Mouse (Mus musculus): ENCODE data around the gene Gimap8. TPM values are rescaled to one million over a fixed set of nuclear protein-coding genes. Genes with fewer than 3 reads are reported as not detected.
A peak's percentile ranks its signal among the peaks of the same experiment; 100 is the strongest.
"Not testable (repeated sequence)": the region's sequence is repeated elsewhere in the genome, so short reads cannot be mapped to it uniquely, and the experiment has no call there.

The Gimap8 gene
- total RNA-seq, 1 experiment from 2014 or later = 134 TPM

DNA sequence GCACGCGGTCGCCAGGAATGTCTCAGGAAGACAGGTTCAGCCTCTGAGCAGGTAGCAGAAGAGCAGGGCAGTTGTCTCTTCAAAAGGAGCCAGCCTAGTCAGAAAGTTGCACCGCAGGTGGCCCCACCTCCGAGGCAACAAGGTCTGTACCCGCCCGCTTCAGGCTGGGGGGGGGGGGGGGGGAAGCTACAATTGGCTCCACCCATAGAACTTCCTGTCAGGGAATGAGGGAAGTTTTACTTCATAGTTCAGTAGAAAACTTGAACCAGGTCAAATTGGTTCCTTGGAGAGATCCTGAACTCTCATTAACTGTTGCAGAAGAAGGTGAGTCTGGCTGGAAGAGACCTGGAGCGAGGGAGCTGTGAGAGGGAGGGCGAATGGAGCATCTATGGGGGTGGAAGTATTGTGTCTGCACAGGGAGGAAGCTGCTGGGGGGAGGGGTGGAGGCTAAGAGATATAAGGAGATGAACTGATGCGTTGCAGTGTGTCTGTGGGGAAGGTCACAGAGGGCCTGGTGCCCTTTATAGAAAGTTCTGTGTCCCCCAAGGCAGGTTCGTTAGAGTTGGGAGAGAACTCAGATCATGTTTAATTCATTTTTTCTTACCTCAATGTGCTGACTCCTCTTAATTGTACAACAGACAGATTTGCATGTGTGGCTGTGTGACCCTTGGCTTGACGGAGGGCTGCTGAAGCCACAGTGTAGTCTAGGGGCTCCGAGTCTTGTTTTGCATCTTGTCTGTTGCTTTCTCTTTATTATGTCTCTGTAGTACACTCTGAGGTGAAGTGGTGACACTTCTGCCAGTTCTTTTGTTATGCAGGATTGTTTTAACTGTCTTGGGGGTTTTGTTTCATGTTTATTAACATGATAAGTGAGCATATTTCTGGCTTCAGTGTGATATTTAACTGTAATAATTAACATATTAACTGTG lies 29.2 kb downstream of the Gimap8 start, which contains the start of gene Gimap9:
TSS of gene Gimap9 (plus strand) at position 199 of the 929 bp plus-strand sequence.
- peak; percentile 51 for ATAC-seq (replicated peaks; ENCODE audit: insufficient number of reproducible peaks, low FRiP score, low TSS enrichment, poor library complexity, severe bottlenecking)

DNA sequence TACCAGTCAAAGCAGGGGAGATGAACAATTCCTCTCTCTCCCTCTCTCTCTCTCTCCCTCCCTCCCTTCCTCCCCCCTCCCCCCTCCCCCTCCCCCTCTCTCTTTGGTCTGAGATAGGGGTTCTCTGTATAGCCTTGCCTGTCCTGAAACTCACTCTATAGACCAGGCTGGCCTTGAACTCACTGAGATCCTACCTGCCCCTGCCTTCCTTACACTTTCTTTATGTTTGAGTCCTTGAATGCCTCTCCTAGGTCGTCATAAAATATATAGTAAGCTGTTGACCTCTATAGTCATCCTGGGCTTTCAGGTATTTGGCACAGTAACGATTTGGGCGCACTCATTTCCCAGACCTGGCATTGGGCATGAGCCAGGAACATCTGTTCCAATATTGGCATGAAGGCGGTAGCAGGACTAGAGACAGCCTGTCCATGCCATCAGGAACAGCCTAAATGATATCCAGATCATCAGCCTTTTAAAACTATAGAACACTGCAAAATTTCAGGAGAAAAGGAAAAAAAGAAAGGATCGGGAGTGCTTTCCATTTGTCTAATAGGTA lies 29.9 kb downstream of the Gimap8 start:
- ATAC-seq (replicated peaks; ENCODE audit: insufficient number of reproducible peaks, low FRiP score, low TSS enrichment, poor library complexity, severe bottlenecking) = no peak

DNA sequence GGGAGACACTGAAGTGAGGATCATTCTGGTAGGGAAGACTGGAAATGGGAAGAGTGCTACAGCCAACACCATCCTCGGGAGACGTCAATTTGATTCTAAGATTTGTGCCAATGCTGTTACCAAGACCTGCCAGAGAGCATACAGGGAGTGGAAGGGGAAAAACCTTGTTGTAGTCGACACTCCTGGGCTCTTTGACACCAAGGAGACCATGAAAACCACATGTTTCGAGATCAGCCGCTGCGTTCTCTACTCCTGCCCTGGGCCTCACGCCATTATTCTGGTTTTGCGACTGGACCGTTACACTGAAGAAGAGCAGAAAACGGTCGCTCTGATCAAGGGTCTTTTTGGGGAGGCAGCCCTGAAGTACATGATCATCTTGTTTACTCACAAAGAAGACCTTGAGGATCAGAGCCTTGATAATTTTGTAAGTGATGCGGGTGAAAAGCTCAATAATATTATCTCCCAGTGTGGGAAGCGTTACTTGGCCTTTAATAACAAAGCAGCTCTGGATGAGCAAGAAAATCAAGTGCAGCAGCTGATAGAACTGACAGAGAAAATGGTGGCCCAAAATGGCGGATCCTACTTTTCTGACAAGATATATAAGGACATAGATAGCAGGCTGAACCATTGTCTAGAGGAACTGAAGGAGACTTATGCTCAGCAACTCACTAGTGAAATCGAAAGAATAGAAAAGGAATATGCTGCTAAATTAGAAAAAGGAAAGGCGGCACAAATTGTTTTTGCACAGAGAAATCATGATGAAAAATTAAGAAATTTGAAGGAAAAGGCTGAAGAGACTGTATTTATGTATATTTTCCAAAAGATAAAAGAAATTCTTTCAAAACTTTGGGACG lies 30.7 kb downstream of the Gimap8 start:
- ATAC-seq (replicated peaks; ENCODE audit: insufficient number of reproducible peaks, low FRiP score, low TSS enrichment, poor library complexity, severe bottlenecking) = no peak

GRCm38 (mm10) chr6:48678391-48678790 lies 31.4 kb downstream of the Gimap8 start:
- ATAC-seq (replicated peaks; ENCODE audit: insufficient number of reproducible peaks, low FRiP score, low TSS enrichment, poor library complexity, severe bottlenecking) = no peak

DNA sequence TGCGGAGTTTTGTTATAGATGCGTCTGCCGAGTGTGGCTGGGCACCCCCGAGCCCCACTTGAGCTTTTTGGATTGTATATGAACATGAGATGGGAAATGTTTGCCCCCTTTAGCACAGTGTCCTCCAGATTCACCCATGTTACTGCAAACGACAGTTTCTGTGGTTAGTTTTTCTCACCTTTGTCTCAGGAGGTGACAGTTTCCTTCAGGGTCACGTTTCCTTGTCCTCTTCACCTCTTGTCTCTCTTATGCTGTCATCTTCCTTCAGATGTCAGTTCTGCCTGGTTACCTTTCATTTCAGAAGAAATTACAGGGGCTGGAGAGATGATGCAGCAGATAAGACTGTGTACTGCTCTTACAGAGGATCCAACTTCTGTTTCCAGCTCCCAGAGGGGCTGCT lies 32.7 kb downstream of the Gimap8 start:
- ATAC-seq (replicated peaks; ENCODE audit: insufficient number of reproducible peaks, low FRiP score, low TSS enrichment, poor library complexity, severe bottlenecking) = no peak

DNA sequence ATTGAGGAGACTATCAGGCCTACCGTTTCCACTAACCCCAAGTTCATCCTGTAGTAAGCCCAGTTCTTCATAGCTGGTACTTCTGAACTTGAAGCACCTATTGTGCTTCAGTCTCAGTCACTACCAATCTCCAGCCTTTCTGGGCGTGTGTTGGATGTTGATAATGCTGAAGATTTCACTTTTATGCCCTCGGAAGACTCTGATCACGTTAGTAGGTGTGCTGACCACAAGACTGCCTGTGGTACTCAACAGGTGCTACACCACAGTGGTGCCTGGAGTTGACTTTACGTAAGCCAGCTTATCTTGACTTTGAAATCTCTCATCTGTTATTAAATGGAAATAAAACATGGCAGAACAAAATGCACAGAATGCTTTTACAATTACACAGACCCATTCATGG lies 33.4 kb downstream of the Gimap8 start:
- no peak for ATAC-seq (replicated peaks; ENCODE audit: insufficient number of reproducible peaks, low FRiP score, low TSS enrichment, poor library complexity, severe bottlenecking)

- no peak for ATAC-seq (replicated peaks; ENCODE audit: insufficient number of reproducible peaks, low FRiP score, low TSS enrichment, poor library complexity, severe bottlenecking)
Measured at GRCm38 (mm10) chr6:48681472-48682090, 34.5 kb downstream of the Gimap8 start.

DNA sequence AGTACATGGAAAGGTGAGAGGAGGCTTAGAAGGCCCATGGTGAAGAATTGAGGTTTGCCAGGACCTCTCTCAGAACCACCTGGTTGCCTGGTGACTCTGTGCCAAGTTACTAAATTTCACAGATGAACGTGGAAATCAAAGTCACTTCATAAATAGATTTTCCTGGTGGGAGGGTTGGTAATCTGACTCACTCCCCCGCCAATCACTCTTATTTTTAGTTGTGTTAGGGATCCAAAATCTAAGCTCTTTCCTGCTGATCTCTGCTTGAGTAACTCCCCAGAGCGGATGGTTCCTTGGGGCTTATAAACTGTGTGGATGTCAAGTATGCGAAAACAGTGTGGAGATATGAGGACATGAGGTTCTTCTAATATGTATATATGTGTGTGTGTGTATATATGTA lies 35.2 kb downstream of the Gimap8 start:
- ATAC-seq (replicated peaks; ENCODE audit: insufficient number of reproducible peaks, low FRiP score, low TSS enrichment, poor library complexity, severe bottlenecking) = no peak

DNA sequence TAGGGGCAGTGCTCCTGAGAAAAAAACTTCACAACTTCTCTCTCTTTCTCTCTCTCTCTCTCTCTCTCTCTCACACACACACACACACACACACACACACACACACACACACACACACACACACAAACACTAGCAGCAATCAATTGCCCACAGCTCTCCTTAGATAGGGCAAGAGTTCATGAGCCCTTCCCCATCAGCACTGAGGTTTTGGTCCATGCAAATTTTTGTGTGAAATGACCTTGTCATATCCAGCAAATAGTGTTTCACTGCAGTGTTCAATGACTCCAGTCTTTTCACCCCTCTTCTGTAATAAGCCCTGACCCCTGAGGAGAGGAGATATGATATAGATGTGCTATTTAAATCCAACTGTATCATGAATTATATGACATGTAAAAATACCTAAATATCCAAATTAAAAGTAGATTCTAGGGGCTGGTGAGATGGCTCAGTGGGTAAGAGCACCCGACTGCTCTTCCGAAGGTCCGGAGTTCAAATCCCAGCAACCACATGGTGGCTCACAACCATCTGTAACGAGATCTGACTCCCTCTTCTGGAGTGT lies 36.3 kb downstream of the Gimap8 start:
- ATAC-seq (replicated peaks; ENCODE audit: insufficient number of reproducible peaks, low FRiP score, low TSS enrichment, poor library complexity, severe bottlenecking) = not testable (repeated sequence)

GRCm38 (mm10) chr6:48684319-48684718 lies 37.3 kb downstream of the Gimap8 start, which contains the start of gene Gimap4:
Gene Gimap4 (plus strand): TSS chr6:48684549.
- no peak for ATAC-seq (replicated peaks; ENCODE audit: insufficient number of reproducible peaks, low FRiP score, low TSS enrichment, poor library complexity, severe bottlenecking)

- ATAC-seq (replicated peaks; ENCODE audit: insufficient number of reproducible peaks, low FRiP score, low TSS enrichment, poor library complexity, severe bottlenecking) = no peak
Measured at GRCm38 (mm10) chr6:48684806-48685205, 37.8 kb downstream of the Gimap8 start.

DNA sequence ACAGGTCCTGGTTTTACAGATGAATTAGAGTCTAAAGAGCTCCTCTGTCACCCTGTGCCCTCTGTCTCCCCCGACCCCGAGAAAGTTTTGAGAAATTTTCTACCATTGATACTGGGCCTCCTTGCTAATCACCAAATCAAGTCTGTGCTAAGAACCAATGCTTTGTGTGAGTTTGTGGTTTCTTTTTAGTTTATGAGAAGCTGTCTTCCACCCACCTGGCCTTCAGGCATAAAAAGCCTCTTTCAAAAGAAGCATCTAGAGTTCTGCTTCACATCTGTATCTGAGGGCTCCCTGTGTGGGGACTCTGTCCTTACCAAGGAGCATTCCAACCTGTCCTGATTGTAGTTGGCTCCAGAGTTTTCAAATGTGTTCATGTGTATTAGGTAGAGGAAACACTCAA lies 38.2 kb downstream of the Gimap8 start:
- no peak for ATAC-seq (replicated peaks; ENCODE audit: insufficient number of reproducible peaks, low FRiP score, low TSS enrichment, poor library complexity, severe bottlenecking)

DNA sequence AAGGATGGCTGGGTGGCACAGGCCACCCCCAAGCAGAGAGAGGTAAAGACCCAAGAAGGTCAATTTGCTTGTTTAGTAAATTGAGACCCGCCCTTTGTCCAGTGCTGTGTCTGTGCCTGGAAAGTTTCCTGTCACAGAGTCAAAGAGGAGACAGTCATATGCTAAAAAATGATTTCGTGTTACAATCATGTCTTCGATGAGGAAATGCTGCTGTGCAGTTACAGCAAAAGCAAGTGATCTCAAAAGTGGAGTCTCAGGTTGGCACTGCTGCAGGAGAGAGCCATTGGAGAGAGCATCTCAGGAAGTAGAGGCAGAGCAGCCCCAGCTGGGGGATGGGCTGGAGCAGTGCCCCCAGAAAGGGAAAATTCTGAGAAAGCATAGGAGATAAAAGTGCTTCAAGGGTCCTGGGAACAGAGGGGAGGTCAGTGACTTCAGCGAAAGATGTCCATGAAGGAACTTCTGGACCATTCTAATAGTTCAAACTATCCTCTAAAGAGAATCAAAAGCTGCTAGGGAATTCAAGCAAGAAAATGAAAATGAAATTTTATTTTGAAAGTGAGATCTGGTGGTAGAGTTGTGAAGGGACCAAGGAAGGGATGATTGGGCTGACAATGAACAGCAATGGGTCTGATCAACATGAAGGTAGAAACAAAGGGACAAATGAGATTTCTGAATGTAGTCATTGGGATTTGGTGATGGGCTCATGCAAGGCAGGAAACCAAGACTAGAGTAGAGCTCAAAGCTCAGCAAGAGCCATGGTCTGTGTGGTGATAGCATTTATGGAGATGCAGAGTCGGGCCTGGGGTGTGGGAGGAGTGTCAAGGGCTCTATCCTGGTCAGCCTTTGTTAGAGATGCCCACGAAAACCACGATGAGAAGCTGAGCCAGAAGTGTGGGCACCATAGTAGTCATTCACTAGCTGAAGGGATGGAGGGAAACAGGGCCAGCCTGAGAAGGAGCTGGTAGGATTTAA lies 38.9 kb downstream of the Gimap8 start:
- ATAC-seq (replicated peaks; ENCODE audit: insufficient number of reproducible peaks, low FRiP score, low TSS enrichment, poor library complexity, severe bottlenecking) = no peak

- peak; percentile 52 for ATAC-seq (replicated peaks; ENCODE audit: insufficient number of reproducible peaks, low FRiP score, low TSS enrichment, poor library complexity, severe bottlenecking)
Measured at GRCm38 (mm10) chr6:48687077-48687476, 40.0 kb downstream of the Gimap8 start.

DNA sequence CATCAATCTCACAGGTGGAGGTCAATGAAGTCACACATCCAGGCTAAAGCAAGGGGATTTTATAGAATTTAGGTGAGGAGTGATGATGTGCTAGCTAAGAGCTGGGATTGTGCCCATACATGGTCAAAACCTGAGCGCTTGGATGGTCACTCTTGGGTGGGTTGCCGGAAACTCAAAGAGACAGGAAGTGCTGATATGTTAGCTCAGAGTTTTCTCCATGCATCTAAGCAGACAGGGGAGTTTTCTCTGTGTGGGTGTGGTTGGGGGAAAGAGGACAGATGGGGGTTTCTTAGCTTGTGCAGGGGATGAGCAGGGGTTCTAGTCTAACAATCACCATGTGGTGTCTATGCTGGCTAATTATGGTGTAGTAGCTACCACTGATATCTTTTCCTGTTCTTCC lies 42.3 kb downstream of the Gimap8 start:
- ATAC-seq (replicated peaks; ENCODE audit: insufficient number of reproducible peaks, low FRiP score, low TSS enrichment, poor library complexity, severe bottlenecking) = no peak

DNA sequence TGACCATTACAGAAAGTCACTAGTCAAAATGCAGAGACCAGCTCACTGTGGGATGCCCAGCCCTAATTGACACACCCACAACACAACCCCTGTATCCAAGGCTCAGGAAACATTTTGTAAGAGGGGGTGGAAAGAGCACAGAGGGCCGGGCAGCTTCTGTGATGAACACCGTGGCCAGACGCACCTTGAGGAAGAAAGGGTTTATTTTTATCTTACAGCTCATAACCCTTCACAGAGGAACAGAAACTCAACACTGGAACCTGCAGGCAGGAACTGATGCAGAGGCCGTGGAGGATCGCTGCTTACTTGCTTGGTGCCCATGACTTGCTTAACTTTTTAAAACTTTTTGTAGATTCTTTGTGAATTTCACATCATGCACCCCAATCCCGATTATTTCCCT lies 45.9 kb downstream of the Gimap8 start:
- ATAC-seq (replicated peaks; ENCODE audit: insufficient number of reproducible peaks, low FRiP score, low TSS enrichment, poor library complexity, severe bottlenecking) = peak; percentile 45; the same call in 1 of the 2 replicates

GRCm38 (mm10) chr6:48696830-48697554 lies 50.0 kb downstream of the Gimap8 start:
- ATAC-seq (replicated peaks; ENCODE audit: insufficient number of reproducible peaks, low FRiP score, low TSS enrichment, poor library complexity, severe bottlenecking) = no peak

Data from monocyte, adult 5-6 weeks (primary cell).